Mouse (Mus musculus): Measurements from ENCODE around the gene Cyb5rl. TPM values are rescaled to one million over a fixed set of nuclear protein-coding genes. Genes with fewer than 3 reads are reported as not detected.
A peak's percentile ranks its signal among the peaks of the same experiment; 100 is the strongest.
"Not testable (repeated sequence)": the region's sequence is repeated elsewhere in the genome, so short reads cannot be mapped to it uniquely, and the experiment has no call there.

Cyb5rl gene
- polyA plus RNA-seq, 1 experiment from 2014 or later = 4.1 TPM

DNA sequence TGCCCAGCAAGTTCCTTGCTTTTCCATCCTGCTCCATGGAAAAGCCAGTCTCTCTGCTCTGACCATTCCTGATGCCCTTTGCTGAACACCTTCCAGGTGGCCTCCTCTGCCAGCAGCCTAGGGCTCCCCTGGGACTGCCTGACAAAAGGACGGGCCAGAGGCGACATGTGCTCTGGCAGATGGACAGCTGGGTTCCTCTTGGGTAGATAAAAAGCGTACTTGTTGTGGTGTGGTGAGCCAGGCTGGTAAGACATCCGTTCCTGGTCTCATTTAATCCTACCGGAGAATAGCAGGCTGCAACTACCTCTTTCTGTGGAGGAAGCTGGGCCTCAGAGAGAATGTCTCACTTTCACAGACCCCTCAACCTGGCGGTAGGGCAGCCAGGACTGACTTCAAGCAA is 29.3 kb downstream of the Cyb5rl start:
- Histone ChIP-seq H3K27me3 (ENCODE audit: control insufficient read depth, insufficient read depth, low read depth, low read length) (no peaks in the 10 kb centered on the region), H3K27ac (ENCODE audit: low read length) (no peak overlapping the region; the same call in 1 of the 2 replicates), H3K4me2 (ENCODE audit: low read length) (no peak overlapping the region), H3K9me3 (replicated peaks; ENCODE audit: control insufficient read depth, low read length, poor library complexity, severe bottlenecking) (no peaks in the 10 kb centered on the region), H3K4me3 (ENCODE audit: low read depth, low read length) (no peak overlapping the region), H3K4me1 (ENCODE audit: control insufficient read depth, insufficient read depth, low read length) (peaks cover 5% of the 10 kb centered on the region; the same call in 1 of the 2 replicates), H3K9ac (ENCODE audit: low read depth, low read length) (no peak overlapping the region), H3K36me3 (ENCODE audit: control insufficient read depth, insufficient read depth, low read length) (no peaks in the 10 kb centered on the region)
- no peak for ATAC-seq
- 14% methylated on average over 6 of the region's 6 CpGs for WGBS

DNA sequence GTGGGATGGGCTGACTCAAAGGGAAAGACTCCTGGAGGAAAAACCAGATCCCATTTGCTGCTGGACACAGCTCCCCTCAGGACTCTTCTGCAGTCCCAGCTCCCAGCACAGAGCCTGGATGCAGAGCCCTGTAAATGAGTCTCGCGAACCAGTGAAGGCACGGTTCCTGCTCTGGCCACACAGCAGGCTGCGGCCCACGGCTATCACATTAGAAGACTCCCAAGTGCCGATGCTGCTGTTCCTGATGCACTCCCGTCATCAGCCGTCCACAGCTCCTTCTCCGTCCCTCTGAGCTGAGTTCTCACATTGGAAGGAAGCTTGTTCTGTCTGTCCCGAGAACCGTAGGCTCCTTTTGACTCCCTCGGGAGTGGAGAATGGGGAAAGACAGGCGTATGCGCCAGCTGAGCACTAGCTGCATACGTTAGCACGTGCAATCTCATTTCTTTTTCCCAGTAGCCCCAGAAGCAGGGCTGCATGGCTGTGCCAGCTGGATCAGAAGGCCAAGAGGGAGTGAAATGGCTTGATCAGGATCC is 30.1 kb downstream of the Cyb5rl start, which contains the start of gene Cdcp2:
Gene Cdcp2, plus strand, starts transcription at position 51 of the 533 bp plus-strand sequence.
- Histone ChIP-seq H3K4me2 (ENCODE audit: low read length) (no peak within 1 kb of the TSS), H3K27me3 (ENCODE audit: control insufficient read depth, insufficient read depth, low read depth, low read length) (no peaks in the 10 kb centered on the region), H3K4me3 (ENCODE audit: low read depth, low read length) (no peak within 1 kb of the TSS), H3K4me1 (ENCODE audit: control insufficient read depth, insufficient read depth, low read length) (peaks cover 5% of the 10 kb centered on the region; the same call in 1 of the 2 replicates), H3K36me3 (ENCODE audit: control insufficient read depth, insufficient read depth, low read length) (no peaks in the 10 kb centered on the region), H3K9me3 (replicated peaks; ENCODE audit: control insufficient read depth, low read length, poor library complexity, severe bottlenecking) (no peaks in the 10 kb centered on the region), H3K27ac (ENCODE audit: low read length) (no peak within 1 kb of the TSS; the same call in 1 of the 2 replicates), H3K9ac (ENCODE audit: low read depth, low read length) (0 out of 2 replicates have a peak within 1 kb of the TSS, but pooled peaks have one; percentile 25)
- ATAC-seq = 0 out of 2 replicates have a peak, but pooled peaks have one; percentile 10
- 32% methylated on average over 16 of the region's 16 CpGs for WGBS

DNA sequence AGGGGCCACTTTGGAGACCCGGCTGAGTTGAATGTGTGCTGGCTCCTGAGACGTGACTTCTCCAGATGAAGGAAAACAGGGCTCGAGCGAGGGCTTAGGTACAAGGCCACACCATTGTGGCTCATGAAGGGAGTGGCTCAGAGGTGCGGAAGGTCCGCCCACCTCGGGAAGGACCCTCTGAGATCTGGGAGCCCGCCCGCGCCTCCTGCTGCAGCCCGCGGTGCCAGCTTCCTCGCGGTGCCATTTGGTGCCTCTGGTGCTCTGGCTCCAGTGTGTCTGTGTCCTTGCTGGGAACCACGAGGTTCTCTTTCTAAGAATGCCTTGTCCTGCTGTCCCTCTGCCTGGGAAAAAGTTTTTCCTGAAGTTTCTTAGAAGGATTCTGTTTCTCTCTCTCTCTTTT is 31.1 kb downstream of the Cyb5rl start:
- WGBS = 67% methylated on average over 15 of the region's 15 CpGs
- H3K27me3 ChIP-seq (ENCODE audit: control insufficient read depth, insufficient read depth, low read depth, low read length) = no peaks in the 10 kb centered on the region
- no peaks in the 10 kb centered on the region for H3K36me3 ChIP-seq (ENCODE audit: control insufficient read depth, insufficient read depth, low read length)
- H3K4me3 ChIP-seq (ENCODE audit: low read depth, low read length) = no peak overlapping the region
- H3K9me3 ChIP-seq (replicated peaks; ENCODE audit: control insufficient read depth, low read length, poor library complexity, severe bottlenecking) = no peaks in the 10 kb centered on the region
- H3K27ac ChIP-seq (ENCODE audit: low read length) = no peak overlapping the region
- H3K4me1 ChIP-seq (ENCODE audit: control insufficient read depth, insufficient read depth, low read length) = peaks cover 5% of the 10 kb centered on the region; the same call in 1 of the 2 replicates
- no peak overlapping the region for H3K4me2 ChIP-seq (ENCODE audit: low read length)
- no peak overlapping the region for H3K9ac ChIP-seq (ENCODE audit: low read depth, low read length)
- ATAC-seq = no peak

DNA sequence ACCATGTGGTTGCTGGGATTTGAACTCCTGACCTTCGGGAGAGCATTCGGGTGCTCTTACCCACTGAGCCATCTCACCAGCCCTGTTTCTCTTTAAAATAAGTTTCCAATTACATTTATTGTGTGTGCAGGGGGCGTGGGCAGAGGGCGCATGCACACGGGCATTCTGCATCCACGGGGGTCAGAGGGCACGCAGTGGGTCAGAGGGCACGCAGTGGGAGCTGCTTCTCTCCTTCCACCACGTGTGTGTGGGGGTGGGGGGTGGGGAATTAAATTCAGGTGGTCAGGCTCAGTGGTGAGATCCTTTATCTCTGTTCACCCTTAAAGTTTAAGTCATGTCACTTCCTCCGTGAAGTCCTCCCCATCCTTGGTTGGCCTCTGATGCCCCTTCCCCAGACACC is 31.6 kb downstream of the Cyb5rl start:
- no peak overlapping the region for H3K4me2 ChIP-seq (ENCODE audit: low read length)
- 67% methylated on average over 10 of the region's 10 CpGs for WGBS

DNA sequence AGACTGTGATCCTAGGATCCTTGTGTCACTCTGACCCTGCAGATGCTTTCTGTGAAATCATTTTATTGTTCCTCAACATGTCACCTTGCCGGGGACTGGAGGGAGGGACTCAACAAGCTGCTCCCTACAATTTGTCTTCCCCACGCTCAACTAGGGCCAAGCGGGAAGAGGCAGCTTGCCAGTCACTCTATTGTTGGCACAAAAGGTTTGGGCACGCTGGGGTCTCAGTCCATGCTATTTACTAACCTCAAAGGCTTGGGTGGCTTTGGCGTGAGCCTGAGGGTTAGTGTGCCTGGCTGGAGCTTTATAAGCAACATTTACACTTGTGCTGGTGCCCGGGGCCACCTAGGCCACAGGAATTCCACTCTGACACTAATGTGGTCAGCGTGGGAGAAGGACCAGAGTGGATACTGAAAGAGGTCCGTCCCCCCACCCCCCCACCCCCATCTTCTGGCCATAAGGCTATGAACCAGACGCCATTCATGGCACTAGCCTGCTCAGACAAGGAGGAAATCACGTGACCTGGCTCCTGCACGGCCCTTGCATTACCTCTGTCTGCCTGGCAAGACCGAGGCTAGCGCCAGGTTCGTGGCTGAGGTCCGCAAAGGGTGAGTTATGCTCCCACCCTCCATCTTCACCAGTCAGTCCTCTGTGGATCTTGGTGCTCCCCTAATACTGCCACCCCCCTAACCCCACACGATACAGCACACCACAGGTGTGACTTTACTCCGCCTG is 32.2 kb downstream of the Cyb5rl start:
- Histone ChIP-seq H3K9me3 (replicated peaks; ENCODE audit: control insufficient read depth, low read length, poor library complexity, severe bottlenecking) (no peaks in the 10 kb centered on the region), H3K36me3 (ENCODE audit: control insufficient read depth, insufficient read depth, low read length) (no peaks in the 10 kb centered on the region), H3K9ac (ENCODE audit: low read depth, low read length) (no peak overlapping the region), H3K4me1 (ENCODE audit: control insufficient read depth, insufficient read depth, low read length) (peaks cover 5% of the 10 kb centered on the region; the same call in 1 of the 2 replicates), H3K27me3 (ENCODE audit: control insufficient read depth, insufficient read depth, low read depth, low read length) (no peaks in the 10 kb centered on the region), H3K27ac (ENCODE audit: low read length) (no peak overlapping the region), H3K4me3 (ENCODE audit: low read depth, low read length) (no peak overlapping the region), H3K4me2 (ENCODE audit: low read length) (no peak overlapping the region)
- 0 out of 2 replicates have a peak, but pooled peaks have one; percentile 28 for ATAC-seq
- 77% methylated on average over 17 of the region's 17 CpGs for WGBS

More for the DNA sequence above, 31.6 kb downstream of the Cyb5rl start:
- Histone ChIP-seq H3K9me3 (replicated peaks; ENCODE audit: control insufficient read depth, low read length, poor library complexity, severe bottlenecking) (no peaks in the 10 kb centered on the region), H3K4me1 (ENCODE audit: control insufficient read depth, insufficient read depth, low read length) (peaks cover 5% of the 10 kb centered on the region; the same call in 1 of the 2 replicates), H3K9ac (ENCODE audit: low read depth, low read length) (no peak overlapping the region), H3K36me3 (ENCODE audit: control insufficient read depth, insufficient read depth, low read length) (no peaks in the 10 kb centered on the region), H3K27ac (ENCODE audit: low read length) (no peak overlapping the region), H3K27me3 (ENCODE audit: control insufficient read depth, insufficient read depth, low read depth, low read length) (no peaks in the 10 kb centered on the region), H3K4me3 (ENCODE audit: low read depth, low read length) (no peak overlapping the region)
- ATAC-seq = no peak

DNA sequence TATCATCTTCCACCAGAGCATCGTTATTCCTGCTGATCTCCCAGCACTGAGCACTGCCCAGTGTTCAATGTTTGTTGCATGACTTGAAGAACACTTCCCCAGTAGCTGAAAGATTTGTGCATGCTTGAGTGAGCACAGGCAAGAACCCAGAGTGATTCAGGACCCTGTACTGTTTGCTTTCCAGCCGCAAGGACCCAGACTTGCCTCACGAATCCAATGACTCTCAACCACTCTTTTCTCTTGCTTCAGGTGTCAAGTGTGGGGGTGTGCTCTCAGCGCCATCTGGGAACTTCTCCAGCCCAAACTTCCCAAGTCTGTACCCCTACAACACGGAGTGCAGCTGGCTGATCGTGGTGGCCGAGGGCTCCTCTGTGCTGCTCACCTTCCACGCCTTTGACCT is 35.4 kb downstream of the Cyb5rl start:
- Histone ChIP-seq H3K9ac (ENCODE audit: low read depth, low read length) (no peak overlapping the region), H3K4me1 (ENCODE audit: control insufficient read depth, insufficient read depth, low read length) (no peaks in the 10 kb centered on the region), H3K9me3 (replicated peaks; ENCODE audit: control insufficient read depth, low read length, poor library complexity, severe bottlenecking) (no peaks in the 10 kb centered on the region), H3K36me3 (ENCODE audit: control insufficient read depth, insufficient read depth, low read length) (no peaks in the 10 kb centered on the region), H3K4me3 (ENCODE audit: low read depth, low read length) (no peak overlapping the region), H3K27me3 (ENCODE audit: control insufficient read depth, insufficient read depth, low read depth, low read length) (no peaks in the 10 kb centered on the region), H3K4me2 (ENCODE audit: low read length) (no peak overlapping the region), H3K27ac (ENCODE audit: low read length) (no peak overlapping the region)
- WGBS = 77% methylated on average over 8 of the region's 8 CpGs
- ATAC-seq = no peak

DNA sequence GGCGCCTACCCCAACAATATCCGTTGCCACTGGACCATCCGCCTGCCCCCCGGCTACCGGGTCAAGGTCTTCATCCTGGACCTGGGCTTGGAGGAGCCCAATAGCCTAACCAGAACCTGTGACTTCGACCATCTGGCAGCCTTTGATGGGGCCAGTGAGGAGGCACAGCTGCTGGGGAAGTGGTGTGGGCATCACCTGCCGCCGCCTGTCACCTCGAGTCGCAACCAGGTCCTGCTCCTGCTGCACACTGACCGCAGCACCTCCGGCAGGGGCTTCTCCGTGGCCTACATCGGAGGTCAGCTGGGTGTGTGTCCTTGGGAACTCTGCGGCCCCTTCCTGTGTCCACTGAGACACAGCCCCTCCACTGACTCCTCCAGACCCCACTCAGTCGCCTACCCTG is 40.0 kb downstream of the Cyb5rl start:
- Histone ChIP-seq H3K27me3 (ENCODE audit: control insufficient read depth, insufficient read depth, low read depth, low read length) (no peaks in the 10 kb centered on the region), H3K36me3 (ENCODE audit: control insufficient read depth, insufficient read depth, low read length) (no peaks in the 10 kb centered on the region), H3K27ac (ENCODE audit: low read length) (no peak overlapping the region), H3K4me2 (ENCODE audit: low read length) (no peak overlapping the region), H3K9ac (ENCODE audit: low read depth, low read length) (no peak overlapping the region), H3K4me3 (ENCODE audit: low read depth, low read length) (no peak overlapping the region), H3K4me1 (ENCODE audit: control insufficient read depth, insufficient read depth, low read length) (peaks cover 3% of the 10 kb centered on the region; the same call in 1 of the 2 replicates), H3K9me3 (replicated peaks; ENCODE audit: control insufficient read depth, low read length, poor library complexity, severe bottlenecking) (no peaks in the 10 kb centered on the region)
- no peak for ATAC-seq
- 95% methylated on average over 16 of the region's 16 CpGs for WGBS

DNA sequence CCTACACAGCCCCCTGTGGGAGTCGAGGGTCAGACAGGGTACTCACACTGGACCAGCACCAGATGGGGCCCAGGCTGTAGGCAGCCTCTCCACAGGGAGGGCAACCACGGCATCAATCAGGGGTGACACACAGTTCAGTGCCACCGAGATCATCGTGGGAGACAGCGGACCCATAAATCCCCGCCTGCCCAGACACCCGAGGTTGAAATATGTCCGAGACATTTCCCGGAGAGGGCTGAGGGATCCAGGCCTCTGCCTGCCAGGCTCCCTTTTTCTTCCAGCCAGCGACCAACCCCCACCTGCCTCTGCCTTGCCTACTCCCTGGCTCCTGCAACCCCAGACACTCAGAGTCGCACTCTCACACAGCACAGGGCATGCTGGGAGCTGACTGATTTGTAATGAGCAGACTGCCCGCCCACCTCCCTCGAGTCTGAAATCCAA is 41.5 kb downstream of the Cyb5rl start:
- no peak overlapping the region for H3K4me2 ChIP-seq (ENCODE audit: low read length)
- ATAC-seq = no peak
- no peaks in the 10 kb centered on the region for H3K36me3 ChIP-seq (ENCODE audit: control insufficient read depth, insufficient read depth, low read length)
- 44% methylated on average over 13 of the region's 13 CpGs for WGBS
- H3K9me3 ChIP-seq (replicated peaks; ENCODE audit: control insufficient read depth, low read length, poor library complexity, severe bottlenecking) = no peaks in the 10 kb centered on the region
- no peak overlapping the region for H3K9ac ChIP-seq (ENCODE audit: low read depth, low read length)
- peaks cover 3% of the 10 kb centered on the region; the same call in 1 of the 2 replicates for H3K4me1 ChIP-seq (ENCODE audit: control insufficient read depth, insufficient read depth, low read length)
- H3K27me3 ChIP-seq (ENCODE audit: control insufficient read depth, insufficient read depth, low read depth, low read length) = no peaks in the 10 kb centered on the region
- H3K27ac ChIP-seq (ENCODE audit: low read length) = no peak overlapping the region
- H3K4me3 ChIP-seq (ENCODE audit: low read depth, low read length) = no peak overlapping the region

DNA sequence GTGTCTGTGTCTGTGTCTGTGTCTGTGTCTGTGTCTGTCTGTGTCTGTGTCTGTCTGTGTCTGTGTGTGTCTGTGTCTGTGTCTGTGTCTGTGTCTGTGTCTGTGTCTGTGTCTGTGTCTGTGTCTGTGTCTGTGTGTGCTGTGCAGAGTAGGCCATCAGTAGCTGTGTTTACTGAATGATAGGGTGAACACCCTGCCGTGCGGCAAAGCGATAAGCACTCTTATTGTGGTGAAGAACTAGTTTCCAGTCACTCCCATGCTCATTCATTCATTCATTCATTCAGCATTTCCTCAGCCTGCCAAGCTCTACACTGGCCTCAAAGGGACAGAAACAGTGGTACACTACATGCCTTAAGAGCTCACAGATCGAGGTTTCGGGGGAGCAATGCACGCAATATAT is 42.4 kb downstream of the Cyb5rl start:
- 96% methylated on average over 6 of the region's 6 CpGs for WGBS
- not testable (repeated sequence) for H3K4me2 ChIP-seq (ENCODE audit: low read length); H3K4me1 ChIP-seq (ENCODE audit: control insufficient read depth, insufficient read depth, low read length); H3K4me3 ChIP-seq (ENCODE audit: low read depth, low read length); H3K27me3 ChIP-seq (ENCODE audit: control insufficient read depth, insufficient read depth, low read depth, low read length); H3K27ac ChIP-seq (ENCODE audit: low read length); H3K9ac ChIP-seq (ENCODE audit: low read depth, low read length); H3K9me3 ChIP-seq (replicated peaks; ENCODE audit: control insufficient read depth, low read length, poor library complexity, severe bottlenecking); ATAC-seq; H3K36me3 ChIP-seq (ENCODE audit: control insufficient read depth, insufficient read depth, low read length)
